Mouse (Mus musculus) spleen, adult 2 months (tissue): ENCODE measurements around the gene Igsf9b. TPM values are rescaled to one million over a fixed set of nuclear protein-coding genes. Genes with fewer than 3 reads are reported as not detected.

ENCODE experiments used
- DNase-seq, 2 experiments: peaks; one replicate each; pipeline versions ENCODE4 v3.0.0 to v3.0.0-alpha.2; 2012 to 2021; ENCODE audit warnings: low spot score in 2 of 2, low read depth in 1 of 2
- H3K27ac ChIP-seq: fragments of 200-500 bp; 2 replicates; pipeline ENCODE4 v1.5.1; 2012; ENCODE audit warnings: low read length, inconsistent platforms; ENCODE audit not compliant: insufficient read depth
- H3K27me3 ChIP-seq: fragments of 200-500 bp; 2 replicates; pipeline ENCODE4 v1.6.1; 2012; ENCODE audit warnings: mild to moderate bottlenecking, moderate library complexity, low read length, inconsistent platforms; ENCODE audit not compliant: control insufficient read depth, insufficient read depth
- H3K36me3 ChIP-seq: fragments of 200-500 bp; 2 replicates; pipeline ENCODE4 v1.6.1; 2012; ENCODE audit warnings: mild to moderate bottlenecking, low read length, inconsistent platforms; ENCODE audit not compliant: control insufficient read depth, insufficient read depth
- H3K4me1 ChIP-seq: fragments of 200-500 bp; 2 replicates; pipeline ENCODE4 v1.6.1; 2011; ENCODE audit warnings: inconsistent platforms; ENCODE audit not compliant: control insufficient read depth, insufficient read depth, insufficient read length
- H3K4me3 ChIP-seq: fragments of 200-500 bp; 2 replicates; pipeline ENCODE4 v1.5.1; 2011; ENCODE audit warnings: mild to moderate bottlenecking, inconsistent platforms; ENCODE audit not compliant: insufficient read depth, insufficient read length; ENCODE audit errors: extremely low read depth
- CTCF ChIP-seq: fragments of 200-500 bp; IDR thresholded peaks from 2 replicates; pipeline ENCODE4 v1.5.1; 2011; ENCODE audit warnings: mild to moderate bottlenecking, inconsistent platforms; ENCODE audit not compliant: insufficient read depth, insufficient read length, insufficient replicate concordance; ENCODE audit errors: extremely low read depth
- POLR2A ChIP-seq: fragments of 200-500 bp; IDR thresholded peaks from 2 replicates; pipeline ENCODE4 v1.6.1; 2011; ENCODE audit warnings: low read depth, low read length, inconsistent platforms
- WGBS: fragments of 180-500 bp; shearing (Covaris S2); methylation state at CpG from one replicate; pipeline ENCODE4 v1.1.7; 2018; 5-methylcytosine and 5-hydroxymethylcytosine counted together
- polyA plus RNA-seq: library from polyadenylated mRNA; depleted of rRNA; stranded (reverse); fragments of >200 nt; gene quantifications from 2 replicates; pipeline ENCODE4 v1.2.3, GENCODE M21; 2012; rRNA removed

Igsf9b gene
- polyA plus RNA-seq, result 0.21 and 0.29 TPM in 2 replicates

DNA sequence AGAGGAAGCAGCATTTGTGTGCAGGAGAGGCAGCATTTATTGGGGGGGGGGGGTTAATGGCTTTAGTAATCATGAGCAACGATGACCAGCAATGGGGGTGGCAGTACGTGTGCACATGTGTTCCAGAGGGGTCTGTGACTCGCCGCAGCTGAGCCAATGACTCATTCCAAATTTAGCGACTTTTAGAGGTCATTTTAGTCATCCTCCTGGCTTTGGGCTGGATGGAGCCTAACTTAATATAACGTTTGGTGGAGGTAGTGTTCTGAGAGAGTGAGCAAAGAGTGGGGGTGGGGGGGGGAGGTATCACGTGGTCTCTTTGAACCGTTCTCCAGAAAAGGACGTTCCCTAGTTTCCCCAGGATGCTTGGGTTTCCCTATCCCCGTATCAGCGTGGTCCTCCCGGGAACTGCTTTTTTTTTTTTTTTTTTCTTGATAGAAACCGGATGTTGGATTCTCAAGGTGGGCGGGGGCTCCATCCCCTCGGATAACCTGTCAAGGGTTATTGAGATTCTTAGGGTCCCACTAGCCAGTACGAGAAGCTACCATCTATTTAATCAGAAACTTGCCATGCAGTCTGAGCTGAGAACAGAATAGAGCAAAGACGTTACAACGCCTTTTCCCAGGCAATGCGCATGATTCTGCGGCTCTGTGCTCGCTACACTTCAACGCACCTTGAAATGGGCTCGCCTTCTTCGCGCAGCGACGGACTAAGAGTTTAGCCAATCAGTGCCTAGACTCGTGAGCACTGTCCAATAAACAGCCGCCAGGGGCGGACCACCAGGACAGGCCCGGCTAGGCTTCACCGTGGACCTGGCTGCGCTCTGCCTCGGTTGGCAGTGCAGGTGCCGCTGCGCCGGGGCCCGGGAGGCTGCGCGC is at the start of gene Igsf9b:
Gene Igsf9b, plus strand, starts transcription at position 794 of the 875 bp plus-strand sequence.
- no peak for TF ChIP-seq CTCF
- no peak for TF ChIP-seq POLR2A
- Histone ChIP-seq H3K27me3 (peaks cover 12% of the 10 kb centered on the region; the same call in 1 of the 2 replicates), H3K36me3 (no peaks in the 10 kb centered on the region), H3K4me3 (no peak within 1 kb of the TSS; the same call in 1 of the 2 replicates), H3K4me1 (no peaks in the 10 kb centered on the region), H3K27ac (no peak within 1 kb of the TSS)
- DNase-seq, result no peak
- WGBS, result 4% methylated on average over 40 of the region's 40 CpGs

DNA sequence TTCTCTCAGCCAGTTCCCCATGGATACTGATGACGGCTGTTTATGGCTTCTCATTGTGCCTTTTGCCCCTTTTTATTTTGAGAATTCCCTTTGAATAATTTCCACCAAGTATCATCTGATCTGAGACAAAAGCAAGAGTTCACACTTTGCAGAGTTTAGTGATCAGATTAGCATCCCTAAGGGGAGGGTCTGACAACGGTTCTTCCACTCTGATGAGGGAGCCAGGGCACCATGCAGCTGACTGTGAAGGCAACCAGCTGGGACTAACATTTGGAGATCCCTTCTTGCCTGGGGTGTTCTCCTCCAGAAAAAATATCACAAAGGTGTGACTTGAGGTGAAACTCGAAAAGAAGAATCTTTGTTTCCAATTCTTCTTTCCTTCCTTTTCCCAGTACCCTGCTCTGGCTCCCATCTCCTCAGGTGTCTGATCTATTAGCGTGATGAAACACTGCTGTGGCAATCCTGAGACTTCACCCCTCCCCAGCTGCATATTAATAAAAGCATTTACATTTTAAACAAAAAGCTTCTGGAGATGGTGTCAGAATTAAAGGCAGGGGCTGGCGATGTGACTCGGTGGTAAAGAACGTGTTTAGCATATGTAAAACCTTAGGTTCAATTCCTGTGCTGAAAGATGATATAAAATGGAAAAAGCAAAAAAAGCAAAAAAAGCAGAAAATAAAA is 46.8 kb upstream of the Igsf9b start:
- TF ChIP-seq CTCF (no peak), POLR2A (no peak)
- H3K36me3 ChIP-seq, result no peaks in the 10 kb centered on the region

DNA sequence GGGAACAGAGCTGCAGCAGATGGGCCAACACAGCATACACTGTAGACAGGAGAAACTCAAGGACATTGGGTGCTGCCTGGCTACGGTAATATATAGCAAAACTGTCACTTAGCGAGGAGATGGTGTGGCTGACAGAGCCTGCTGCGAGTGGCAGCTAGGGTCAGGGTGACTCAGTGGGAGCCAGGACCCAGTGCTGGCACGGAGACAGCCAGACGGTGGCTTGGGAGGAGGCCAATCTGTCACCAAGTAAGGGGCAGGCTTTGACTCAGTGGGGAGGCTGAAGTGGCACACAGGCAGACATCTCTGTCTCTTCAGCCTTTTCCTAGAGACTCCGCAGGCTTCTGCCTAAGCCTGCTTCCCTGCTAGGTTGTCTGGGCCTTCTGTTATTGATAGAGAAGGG is 42.5 kb upstream of the Igsf9b start:
- Histone ChIP-seq H3K27me3 (no peaks in the 10 kb centered on the region), H3K4me1 (no peaks in the 10 kb centered on the region), H3K4me3 (no peak overlapping the region), H3K27ac (no peak overlapping the region), H3K36me3 (no peaks in the 10 kb centered on the region)
- no peak for TF ChIP-seq POLR2A
- no peak for TF ChIP-seq CTCF
- WGBS, result 73% methylated on average over 6 of the region's 6 CpGs
- DNase-seq, result no peak

More for the DNA sequence above, 46.8 kb upstream of the Igsf9b start:
- H3K27me3 ChIP-seq, result no peaks in the 10 kb centered on the region
- no peak for DNase-seq
- no peaks in the 10 kb centered on the region for H3K4me1 ChIP-seq
- WGBS, result 76% methylated on average over 7 of the region's 7 CpGs
- no peak overlapping the region for H3K27ac ChIP-seq
- H3K4me3 ChIP-seq, result no peak overlapping the region

DNA sequence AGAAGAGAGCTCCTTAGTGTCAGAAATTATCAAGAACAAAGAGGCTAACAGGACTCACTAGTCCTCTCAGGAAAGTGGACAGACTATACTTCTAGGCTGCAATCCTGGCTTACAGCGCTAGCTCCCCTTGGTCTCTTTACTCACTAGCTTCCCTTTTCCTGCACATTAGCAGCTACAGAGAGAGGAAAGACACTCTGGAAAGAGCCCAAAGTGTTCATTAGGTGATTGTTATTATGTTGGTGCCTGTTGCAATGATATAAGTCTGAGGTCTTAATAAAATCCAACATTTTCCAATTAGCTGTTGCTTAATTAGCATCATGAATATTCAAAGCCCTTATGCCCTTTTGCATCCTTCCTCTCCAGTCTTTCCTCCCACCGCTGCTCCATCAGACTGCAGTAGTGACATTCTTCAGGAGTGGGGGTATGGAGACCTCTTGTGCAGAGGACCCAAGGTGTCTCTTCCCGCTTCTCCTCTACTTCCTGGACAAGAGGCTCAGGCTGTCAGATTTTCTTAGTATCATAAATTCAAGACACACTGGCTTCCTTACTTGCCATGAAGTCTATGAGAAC is 38.5 kb upstream of the Igsf9b start:
- Histone ChIP-seq H3K4me3 (no peak overlapping the region), H3K4me1 (no peaks in the 10 kb centered on the region), H3K36me3 (no peaks in the 10 kb centered on the region), H3K27me3 (no peaks in the 10 kb centered on the region), H3K27ac (no peak overlapping the region)
- DNase-seq, result no peak
- WGBS, result 68% methylated on average over 3 of the region's 3 CpGs
- TF ChIP-seq CTCF (no peak), POLR2A (no peak)

DNA sequence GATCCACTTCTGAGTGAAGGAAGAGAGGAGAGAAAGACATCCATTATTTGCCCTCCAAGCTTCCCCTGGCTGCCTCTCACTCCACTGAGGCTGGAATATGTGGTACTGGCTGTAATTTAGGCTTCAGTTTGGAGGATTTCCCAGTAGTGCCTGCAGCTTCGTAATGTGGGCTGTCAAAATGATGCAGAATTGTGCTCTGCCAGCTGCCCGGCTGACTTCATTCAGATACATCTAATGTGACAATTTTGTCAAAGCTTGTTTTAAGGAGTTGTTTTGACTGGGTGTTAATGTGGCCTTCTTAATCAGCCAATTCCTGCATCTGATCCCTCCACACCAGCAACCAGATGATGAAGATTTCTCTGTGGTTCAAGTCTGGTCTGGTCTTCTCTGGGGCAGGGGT is 37.1 kb upstream of the Igsf9b start:
- TF ChIP-seq CTCF (no peak), POLR2A (no peak)
- WGBS, result 75% methylated on average over 2 of the region's 2 CpGs
- Histone ChIP-seq H3K27ac (no peak overlapping the region), H3K27me3 (no peaks in the 10 kb centered on the region), H3K4me3 (no peak overlapping the region), H3K36me3 (no peaks in the 10 kb centered on the region), H3K4me1 (no peaks in the 10 kb centered on the region)
- DNase-seq, result no peak

DNA sequence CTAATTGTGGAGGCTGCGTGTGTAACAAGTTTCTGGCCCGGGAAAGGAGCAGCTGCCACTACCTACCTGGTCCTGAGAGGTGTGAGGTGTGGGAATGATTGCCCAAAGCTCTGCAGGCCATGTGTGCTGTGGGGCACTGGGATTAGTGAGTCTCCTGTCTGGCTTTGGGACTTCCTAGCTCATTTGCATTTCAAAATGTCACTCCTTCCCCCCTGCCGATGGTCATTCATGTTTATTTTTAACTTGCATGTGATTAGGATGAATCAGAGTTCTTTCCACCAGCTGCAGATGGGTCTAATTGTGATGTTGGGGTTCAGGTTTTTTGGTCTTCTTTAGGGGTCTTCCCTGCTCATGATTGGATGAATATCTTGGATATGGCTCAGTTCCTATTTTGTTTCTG is 34.0 kb upstream of the Igsf9b start:
- TF ChIP-seq POLR2A (no peak), CTCF (no peak)
- Histone ChIP-seq H3K4me1 (no peaks in the 10 kb centered on the region), H3K27ac (no peak overlapping the region), H3K36me3 (no peaks in the 10 kb centered on the region), H3K4me3 (no peak overlapping the region), H3K27me3 (no peaks in the 10 kb centered on the region)
- 50% methylated on average over 3 of the region's 3 CpGs for WGBS
- no peak for DNase-seq

DNA sequence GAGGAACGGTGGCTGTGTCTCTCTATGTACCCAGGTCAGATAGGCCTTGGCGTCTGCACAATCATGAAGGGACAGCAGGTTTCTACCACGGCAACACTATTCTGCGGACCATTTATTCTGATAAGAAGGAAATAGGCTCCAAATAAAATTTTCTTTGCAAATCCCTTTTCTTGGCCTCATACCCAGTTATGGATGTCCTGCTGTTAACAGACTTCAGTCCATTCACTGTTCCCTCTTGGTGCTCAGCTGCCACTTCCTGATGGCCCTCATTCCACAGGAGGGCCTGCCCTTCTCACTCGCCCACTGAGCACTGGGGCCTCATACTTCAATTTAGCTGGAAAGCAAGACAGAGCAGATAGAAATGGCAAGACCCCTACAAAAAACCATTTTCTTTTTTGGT is 31.1 kb upstream of the Igsf9b start:
- Histone ChIP-seq H3K36me3 (no peaks in the 10 kb centered on the region), H3K4me1 (no peaks in the 10 kb centered on the region), H3K4me3 (no peak overlapping the region), H3K27me3 (no peaks in the 10 kb centered on the region), H3K27ac (no peak overlapping the region)
- WGBS, result 87% methylated on average over 5 of the region's 5 CpGs
- no peak for DNase-seq
- TF ChIP-seq CTCF, result no peak
- no peak for TF ChIP-seq POLR2A
